Mouse (Mus musculus) cortical plate, adult 2 months (tissue): ENCODE measurements around the gene Fstl3.

Source experiments
- CTCF ChIP-seq: fragments of 200-500 bp; IDR thresholded peaks from 2 replicates; pipeline ENCODE4 v1.5.1; 2011; ENCODE audit warnings: mild to moderate bottlenecking, control low read depth, low read length; ENCODE audit not compliant: insufficient read depth; ENCODE audit errors: extremely low read depth
- POLR2A ChIP-seq: fragments of 200-500 bp; IDR thresholded peaks from 2 replicates; pipeline ENCODE4 v1.6.1; 2011; ENCODE audit warnings: mild to moderate bottlenecking, low read length, control low read depth; ENCODE audit not compliant: insufficient read depth; ENCODE audit errors: extremely low read depth

- TF ChIP-seq CTCF (no peak), POLR2A (no peak)
Observed at GRCm38 (mm10) chr10:79814271-79814842, 37.3 kb downstream of the Fstl3 start.
